Mouse (Mus musculus) megakaryocyte progenitor cell, adult 5-6 weeks (primary cell): Measurements from ENCODE around the gene Oaz2. TPM values are rescaled to one million over a fixed set of nuclear protein-coding genes. Genes with fewer than 3 reads are reported as not detected.
"Not testable (repeated sequence)": the region's sequence is repeated elsewhere in the genome, so short reads cannot be mapped to it uniquely, and the experiment has no call there.

ENCODE experiments used
- ATAC-seq: replicated peaks from 2 replicates; pipeline ENCODE4 v1.8.0; 2016; ENCODE audit warnings: mild to moderate bottlenecking, moderate TSS enrichment, inconsistent platforms; ENCODE audit not compliant: poor library complexity
- total RNA-seq, 2 experiments: library from RNA; stranded (forward) in 1 of 2; stranded (reverse) in 1 of 2; fragments of 157-497, 149-512 nt in 1 of 2; fragments of 200-1000 nt in 1 of 2; gene quantifications; 2 replicates each; pipeline versions ENCODE4 v1.2.3 to v1.2.4; 2015 to 2017

Gene Oaz2
- total RNA-seq, 2 experiments from 2014 or later: 15.7 to 34.4 TPM

DNA sequence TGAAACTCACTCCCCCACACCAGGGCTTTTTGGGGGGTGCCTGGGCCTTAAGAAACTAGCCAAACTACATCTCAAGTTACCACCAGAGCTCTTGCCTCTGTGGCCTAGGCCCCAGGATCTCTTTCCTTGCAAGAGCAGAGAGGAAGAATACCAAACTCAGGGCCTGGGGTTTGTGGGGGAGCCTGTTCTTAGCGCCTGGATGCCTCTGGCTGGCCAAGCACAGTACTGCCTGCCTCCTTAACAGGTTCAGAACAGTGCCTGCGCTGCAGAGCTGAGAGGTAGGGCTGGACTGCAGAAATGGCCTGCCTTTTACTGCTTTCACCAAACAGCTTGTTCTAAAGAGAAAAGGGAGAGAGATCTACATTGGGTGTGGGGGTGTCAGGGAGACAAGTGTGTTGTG lies 22.1 kb downstream of the Oaz2 start:
- ATAC-seq: not testable (repeated sequence)

DNA sequence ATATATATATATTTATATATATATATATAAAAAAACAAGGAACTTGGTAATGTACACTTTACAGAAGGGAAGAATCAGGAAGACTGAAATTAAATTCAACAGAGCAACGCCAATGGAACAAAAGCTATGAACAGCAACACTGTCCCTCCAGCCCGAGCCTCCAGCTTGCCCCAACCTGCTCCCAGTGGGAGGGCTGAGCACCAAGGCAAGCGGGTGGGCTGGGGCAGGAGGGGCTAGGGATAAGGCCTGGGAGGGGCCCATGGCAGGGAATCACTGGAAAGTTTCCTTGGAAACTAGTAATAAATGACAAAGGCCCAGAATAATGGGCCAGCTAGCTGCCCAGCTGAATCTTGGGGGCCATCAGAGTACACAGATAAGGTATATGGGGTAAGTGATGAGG lies 24.7 kb downstream of the Oaz2 start:
- ATAC-seq: no peak

DNA sequence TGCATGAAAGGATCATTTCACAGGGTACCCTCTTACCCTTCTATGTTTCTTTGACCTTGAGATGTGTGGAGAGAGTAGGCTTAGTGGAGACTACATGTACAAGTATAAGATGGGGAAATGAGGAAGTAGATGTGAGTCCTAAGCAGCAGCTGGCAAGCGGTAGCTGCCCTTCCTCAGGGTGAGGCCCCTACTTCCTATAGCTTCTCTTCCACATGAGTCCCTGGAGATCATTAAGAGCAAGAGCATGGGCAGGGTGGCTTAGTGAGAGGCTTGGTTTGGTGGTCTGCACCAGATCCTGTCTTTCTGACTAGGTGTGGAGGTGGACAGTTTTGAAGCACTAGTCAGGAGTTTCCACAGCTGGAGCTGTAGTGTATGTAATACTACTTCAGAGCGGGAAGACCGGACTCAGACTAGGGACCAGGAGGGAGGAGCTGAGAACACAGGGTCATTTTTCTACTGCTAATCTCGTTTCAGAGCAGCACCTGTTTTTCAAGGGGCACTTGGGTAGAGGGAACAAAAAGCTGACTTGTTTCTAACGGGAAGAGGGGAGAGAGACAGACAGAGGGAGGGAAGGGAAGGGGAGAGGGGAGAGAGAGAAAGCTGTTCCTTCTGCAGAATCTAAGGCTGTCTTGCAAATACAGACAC lies 25.3 kb downstream of the Oaz2 start:
- peak; percentile 69 for ATAC-seq

DNA sequence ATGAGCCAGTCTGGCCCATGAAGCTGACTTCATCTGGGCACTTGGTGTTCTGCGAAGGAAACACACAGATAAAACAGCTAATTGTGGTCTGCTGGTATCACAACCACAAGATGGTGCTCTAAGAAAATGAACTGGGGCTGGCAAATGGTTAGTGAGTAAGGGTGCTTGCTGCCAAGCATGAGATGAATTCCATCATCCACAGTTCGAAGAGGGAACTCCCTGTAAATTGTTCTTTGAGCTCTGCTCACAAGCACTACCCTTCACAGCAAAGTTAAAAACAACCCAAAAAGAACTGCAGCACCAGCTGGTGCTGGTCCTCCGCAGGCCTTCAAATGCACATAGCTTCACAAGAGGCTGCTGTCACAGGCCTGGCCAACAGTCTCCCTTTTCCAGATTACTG lies 27.8 kb downstream of the Oaz2 start:
- ATAC-seq: peak; percentile 55; the same call in 1 of the 2 replicates

DNA sequence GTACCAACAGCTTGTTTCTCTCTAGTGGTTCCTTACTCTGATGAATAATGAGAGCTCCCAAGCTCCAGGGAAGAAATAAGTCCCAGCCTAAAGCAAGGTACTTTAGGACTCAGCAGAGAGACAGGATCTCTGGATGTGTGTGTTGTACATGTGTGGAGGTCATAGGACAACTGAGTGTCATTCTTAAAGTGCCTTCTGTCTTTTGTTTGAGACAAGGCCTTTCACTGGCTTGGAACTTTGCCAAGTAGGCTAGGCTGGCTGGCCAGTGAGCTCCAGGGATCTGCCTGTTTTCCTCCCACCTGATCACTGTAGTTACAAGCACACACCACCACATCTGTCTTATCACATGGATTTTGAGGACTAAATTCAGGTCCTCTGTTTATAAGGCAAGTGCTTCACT lies 28.5 kb downstream of the Oaz2 start:
- ATAC-seq: no peak

DNA sequence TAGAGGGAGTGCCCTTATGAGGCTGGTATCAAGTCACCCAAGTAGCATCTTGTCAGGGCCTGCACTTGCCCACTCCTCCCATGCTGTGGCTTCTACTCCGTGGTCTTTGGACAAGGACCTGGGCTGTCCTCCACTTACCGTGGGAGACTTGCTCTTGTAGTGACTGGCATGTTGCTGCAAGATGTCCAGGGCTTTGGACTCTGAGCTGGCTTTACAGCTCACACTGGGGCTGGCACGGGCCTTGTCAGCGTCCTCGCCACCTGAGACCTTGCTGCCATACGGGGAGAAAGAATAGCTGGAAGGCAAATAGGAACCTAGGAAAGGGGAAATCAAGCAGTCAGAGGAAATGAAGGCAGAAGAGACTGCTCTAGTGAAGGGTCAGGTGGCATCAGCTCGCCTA lies 29.6 kb downstream of the Oaz2 start:
- ATAC-seq: no peak

DNA sequence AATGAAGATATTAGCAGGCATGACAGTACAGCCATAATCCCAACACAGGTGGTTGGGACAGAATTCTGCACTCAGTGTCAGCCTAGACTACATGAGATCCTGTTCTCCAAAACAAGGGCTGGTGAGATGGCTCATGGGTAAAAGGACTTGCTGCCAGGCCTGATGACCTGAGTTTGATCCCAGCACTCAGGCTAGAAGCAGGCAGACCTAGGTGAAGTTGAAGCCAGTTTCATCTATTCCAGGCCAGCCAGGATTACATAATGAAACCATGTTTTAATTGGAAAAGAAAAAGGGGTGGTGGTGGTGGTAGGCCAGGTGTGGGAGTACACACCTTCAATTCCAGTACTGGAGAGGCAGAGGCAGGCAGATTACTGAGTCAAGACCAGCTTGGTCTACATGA lies 30.2 kb downstream of the Oaz2 start:
- no peak for ATAC-seq

DNA sequence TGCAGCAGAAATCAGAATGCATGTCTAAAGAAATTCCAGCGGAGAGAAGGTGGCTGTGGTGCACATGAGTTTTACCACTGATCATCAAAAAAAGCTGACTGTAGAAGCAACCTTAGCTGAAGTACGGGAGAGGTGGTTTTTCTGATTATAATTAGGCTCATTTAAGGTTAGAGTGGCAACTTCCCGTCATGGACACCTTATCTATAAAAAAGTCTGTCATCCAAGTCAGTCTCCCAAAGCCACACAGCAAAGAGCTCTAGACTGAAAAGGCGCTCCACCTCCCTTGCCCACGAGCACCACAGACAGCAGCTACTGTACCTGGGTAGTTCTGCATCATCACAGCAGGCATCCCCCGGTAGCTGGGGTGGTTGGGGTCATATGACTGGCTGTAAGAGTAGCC lies 32.7 kb downstream of the Oaz2 start:
- peak; percentile 52 for ATAC-seq

DNA sequence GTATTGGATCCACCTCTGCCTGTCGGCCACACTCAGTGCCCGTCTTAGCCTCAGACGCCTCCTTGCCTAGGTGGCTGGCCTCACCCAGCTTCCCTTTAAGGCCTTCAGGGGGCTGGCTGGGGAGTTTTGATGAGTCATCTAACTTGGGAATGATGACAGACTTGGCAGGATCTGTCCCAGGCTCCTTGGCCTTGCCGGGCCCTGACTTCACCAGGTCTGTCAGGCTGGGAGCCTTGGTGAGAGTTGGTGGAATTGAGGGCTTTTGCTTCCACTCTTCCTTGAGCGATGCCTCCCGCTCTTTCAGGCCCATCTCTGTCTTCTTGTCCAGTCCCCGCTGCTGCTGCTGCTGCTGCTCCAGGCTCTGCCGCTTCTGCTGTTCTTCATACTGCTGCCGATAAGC lies 34.5 kb downstream of the Oaz2 start:
- no peak for ATAC-seq

DNA sequence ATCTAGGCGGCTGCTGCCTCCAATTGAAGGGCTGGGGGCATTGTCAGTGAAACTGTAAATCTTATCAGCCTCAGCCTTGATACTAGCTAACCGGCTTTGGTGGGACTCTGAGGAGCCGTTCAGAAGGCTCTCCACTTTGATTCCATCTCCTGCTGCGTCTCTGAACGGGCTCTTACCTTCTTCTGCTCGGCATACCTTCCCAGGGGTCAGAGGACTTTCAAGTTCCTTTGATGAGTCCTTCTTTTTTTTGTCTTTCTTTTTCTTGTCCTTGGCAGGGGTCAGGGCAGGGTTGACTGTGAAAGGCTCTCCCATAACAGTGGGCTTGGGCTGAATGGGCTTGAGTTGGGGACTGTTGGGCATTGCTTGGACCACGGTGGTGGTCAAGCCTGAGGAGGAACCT lies 35.4 kb downstream of the Oaz2 start:
- no peak for ATAC-seq

DNA sequence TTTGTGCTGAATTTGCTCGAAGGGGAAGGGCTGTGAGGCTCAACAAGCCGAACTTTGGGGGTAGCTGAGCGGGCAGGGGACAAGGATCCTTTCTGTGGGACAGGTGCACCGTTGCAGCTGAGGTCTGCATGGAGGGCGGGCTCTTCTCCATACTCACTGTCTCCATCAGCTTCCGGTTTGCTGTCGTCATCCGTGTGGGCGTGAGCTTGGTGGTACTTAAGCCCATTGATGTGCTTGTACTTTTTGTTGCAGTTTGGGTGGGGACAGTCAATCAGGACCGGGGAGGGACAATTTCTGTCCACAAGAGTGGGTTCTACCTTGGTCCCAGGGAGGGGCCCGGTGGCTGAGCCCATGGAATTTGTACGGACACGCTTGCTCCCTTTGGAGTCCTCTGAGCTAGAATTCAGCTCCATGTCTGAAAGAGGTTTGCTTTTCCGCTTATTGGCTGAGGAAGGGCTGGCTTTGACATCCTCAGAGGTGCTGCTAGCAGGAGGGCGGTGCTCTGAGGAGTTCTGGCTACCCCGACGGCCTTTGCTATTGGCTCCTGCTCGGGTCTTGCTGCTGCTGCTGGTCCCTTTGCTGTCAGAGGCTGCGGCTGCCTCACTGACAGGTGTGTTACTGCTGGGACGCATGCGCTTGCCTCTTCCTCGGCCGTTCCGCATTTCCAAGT lies 36.3 kb downstream of the Oaz2 start:
- ATAC-seq: no peak

DNA sequence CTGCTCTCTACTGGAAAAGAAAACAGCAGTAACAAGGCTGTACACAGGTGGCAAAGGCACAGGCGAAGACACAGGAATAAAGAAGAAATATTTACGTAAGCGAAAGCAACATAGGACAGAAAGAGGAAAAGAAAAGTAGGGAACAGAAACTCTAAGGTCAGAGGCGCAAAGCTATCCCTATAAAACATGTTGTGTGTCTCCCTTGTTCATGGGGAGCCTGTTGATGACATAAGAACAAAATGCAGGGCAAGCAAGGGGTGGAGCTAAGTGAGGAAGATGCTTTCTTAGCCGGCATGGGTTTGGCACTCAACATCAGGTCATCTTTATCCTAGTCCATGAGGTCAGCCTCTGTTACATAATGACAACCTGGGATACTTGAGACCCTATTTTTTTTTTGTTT lies 50.4 kb downstream of the Oaz2 start:
- peak; percentile 34; the same call in 1 of the 2 replicates for ATAC-seq

DNA sequence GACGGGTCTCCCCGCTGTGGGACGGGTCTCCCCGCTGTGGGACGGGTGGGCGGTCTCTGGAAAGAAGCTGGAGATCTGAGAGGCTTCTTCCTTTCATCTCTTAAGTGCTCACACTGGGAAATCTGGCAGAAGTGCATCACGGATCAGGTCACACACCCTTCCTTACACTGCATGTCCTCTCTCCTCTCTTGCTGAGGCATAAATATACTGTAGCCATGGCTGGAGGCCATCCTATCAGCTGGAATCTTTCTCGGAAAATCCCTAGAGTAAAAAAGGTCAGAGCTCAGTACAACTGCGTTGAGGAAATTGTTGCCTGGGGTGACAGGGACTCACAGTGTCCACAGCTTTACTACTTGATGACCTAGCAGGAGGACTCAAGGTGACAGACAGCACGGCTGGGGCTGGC lies 53.4 kb downstream of the Oaz2 start:
- ATAC-seq: no peak

DNA sequence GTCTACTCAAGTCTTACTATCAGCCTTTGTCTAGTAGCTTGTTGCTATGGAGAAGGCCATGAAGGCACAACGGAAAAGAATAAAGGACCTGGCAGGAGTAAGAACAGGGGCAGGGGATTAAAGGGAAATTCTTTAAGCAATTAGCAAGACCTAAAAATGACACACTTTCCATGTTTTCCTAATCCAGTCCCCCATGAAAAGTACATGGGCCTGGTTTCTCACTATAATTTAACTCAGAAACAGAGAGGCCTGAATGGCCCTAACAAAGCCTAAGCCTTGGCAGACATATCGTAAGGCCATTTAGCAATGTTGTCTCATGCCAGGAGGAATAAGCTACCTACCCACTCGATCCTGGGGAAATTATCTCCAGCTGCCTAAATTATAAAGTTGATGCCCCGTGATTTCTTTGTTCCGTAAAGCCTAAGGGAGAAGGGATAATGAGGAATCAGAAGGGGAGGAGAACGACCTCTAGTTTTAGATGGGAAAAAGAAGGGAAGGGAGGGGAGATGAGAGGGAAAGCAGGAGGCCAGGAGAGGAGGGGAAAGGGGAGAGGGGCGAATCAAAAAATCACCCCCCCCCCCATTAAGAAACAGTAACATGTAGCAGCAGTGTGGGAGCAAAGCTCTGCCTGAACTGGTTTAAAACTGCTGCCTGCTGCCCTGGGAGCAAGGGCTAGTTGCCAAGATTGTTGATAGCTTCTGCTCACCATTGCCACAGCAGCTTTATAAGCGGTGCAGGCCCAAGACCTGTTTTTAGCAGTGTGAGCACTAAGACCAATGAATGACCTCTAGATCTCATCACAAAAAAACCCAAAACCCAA lies 56.9 kb downstream of the Oaz2 start:
- no peak for ATAC-seq

DNA sequence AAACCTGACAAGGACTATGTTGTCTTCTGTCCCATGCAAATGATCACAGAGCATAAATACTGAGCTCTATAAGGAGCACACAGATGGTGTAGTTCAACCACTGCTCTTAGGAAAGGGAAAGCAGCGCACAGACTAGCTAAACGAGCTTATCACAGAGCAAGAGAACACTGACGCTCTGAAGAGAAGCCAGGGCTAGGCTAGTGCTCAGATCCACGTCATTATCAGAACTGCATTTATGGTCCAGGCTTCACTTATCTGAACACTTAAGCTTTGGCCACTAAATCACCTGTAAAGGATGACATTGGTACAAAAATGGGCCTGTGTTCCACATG lies 57.5 kb downstream of the Oaz2 start:
- ATAC-seq: peak; percentile 37; the same call in 1 of the 2 replicates

DNA sequence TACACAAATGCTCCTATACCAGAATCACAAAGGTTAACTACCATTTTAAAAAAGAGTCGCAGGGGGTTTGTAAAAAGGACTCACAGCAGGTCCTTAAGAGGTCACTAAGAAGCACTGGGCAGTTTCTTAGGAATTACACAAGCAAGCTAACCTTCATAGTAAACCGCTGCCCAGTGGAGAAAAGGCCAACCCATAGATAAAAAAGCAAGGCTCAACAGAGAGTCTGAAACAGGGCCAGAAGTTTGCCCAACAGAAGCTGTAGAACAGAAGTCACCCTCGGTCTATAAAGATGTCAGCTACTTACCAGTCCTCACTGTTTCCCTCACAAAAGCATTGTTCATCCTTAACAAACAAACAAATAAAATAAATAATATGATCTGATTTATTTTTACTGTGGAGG lies 58.6 kb downstream of the Oaz2 start:
- ATAC-seq: no peak

DNA sequence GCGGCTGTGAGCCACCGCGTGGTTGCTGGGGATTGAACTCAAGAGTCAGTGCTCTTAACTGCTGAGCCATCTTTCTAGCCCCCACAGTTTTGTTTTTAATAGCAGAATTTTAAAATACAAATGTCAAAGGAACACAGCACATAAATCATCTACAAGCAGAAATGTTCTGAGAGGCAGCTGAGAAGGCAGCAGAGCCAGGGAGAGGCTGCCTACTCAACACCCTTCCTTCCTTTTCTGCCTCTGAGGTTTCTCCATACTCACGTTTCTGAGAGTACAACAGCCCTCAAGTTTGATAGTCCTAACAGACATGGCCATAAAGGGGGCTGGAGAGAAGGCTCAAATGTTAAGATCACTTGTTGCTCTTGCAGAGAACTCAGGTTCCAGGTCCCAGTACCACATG lies 59.7 kb downstream of the Oaz2 start:
- no peak for ATAC-seq

DNA sequence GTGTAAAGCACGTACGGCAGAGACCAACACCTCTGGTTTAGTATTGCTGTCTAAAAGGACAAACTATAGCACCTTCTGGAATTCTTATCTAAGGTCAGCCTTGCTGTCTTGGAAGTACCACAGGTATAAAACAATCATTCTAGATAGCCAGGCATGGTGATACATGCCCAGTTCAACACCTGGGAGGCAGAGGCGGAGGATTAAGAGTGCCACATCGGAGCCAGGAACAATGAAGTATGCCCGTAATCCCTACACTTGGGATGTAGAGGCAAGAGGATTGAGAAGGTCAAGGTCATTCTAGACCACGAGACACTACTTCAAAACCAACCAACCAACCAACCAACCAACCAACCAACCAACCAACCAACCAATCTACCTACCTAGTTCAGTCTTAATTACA lies 60.8 kb downstream of the Oaz2 start:
- ATAC-seq: no peak

DNA sequence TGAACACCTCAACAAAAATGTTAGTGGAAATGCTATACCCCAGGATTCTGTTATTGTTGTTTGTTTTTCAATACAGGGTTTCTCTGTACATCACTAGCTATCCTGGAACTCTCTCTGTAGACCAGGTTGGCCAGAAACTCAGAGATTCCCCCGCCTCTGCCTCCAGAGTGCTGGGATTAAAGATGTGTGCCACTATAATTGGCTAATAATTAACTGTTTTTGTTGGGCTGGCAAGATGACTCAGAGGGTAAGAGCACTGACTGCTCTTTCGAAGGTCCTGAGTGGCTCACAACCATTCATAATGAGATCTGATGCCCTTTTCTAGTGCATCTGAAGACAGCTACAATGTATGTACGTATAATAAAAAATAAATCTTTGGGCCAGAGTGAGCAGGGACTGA lies 67.1 kb downstream of the Oaz2 start:
- ATAC-seq: no peak
